12 mouse cellular contexts compared by ENCODE assay signal in genomic region chr1:189960481-189960880, GRCm38 (mm10). TPM values are rescaled to one million over a fixed set of nuclear protein-coding genes. Genes with fewer than 3 reads are reported as not detected.
DNase-seq lines count a peak whose midpoint lies in the region; ATAC-seq and TF ChIP-seq lines count a peak whose summit lies in the region.
"Had no signal": no experiment of that assay in that cellular context is flagged by ENCODE, and none has a peak within 500 bp of the region (broad histone marks: within the 10 kb centered on the region; RNA-seq: fewer than 3 reads in every experiment).

No protein-coding gene starts in this region.

- no peaks in the 10 kb centered on the region for H3K4me1 ChIP-seq in forebrain, postnatal 0 days (ENCODE audit: insufficient read depth)
- no peaks in the 10 kb centered on the region for H3K4me1 ChIP-seq in forebrain, embryonic 10.5 days
- no peaks in the 10 kb centered on the region for H3K4me1 ChIP-seq in kidney, embryonic 16.5 days (ENCODE audit: insufficient read depth, low read length)
- H3K4me1 ChIP-seq in midbrain, embryonic 15.5 days = no peaks in the 10 kb centered on the region
- H3K4me1 ChIP-seq in hindbrain, embryonic 10.5 days (replicated peaks) = no peaks in the 10 kb centered on the region
- H3K4me1 ChIP-seq: midbrain, embryonic 12.5 days had no signal

- TF ChIP-seq CTCF in forebrain, postnatal 0 days (IDR thresholded peaks at IDR 0.05; ENCODE audit: low read depth) = no peak

- ATAC-seq in forebrain, postnatal 0 days = peak; percentile 81
- no peak for ATAC-seq in kidney, embryonic 16.5 days (ENCODE audit: low FRiP score, low TSS enrichment)
- no peak for ATAC-seq in midbrain, embryonic 15.5 days (replicated peaks)
- ATAC-seq: liver, postnatal 0 days had no signal

- DNase-seq in forebrain, postnatal 0 days = peak; percentile 27
- DNase-seq in forebrain, embryonic 10.5 days (ENCODE audit: extremely low spot score, low spot score) = no peak
- DNase-seq in gastrocnemius, postnatal 14 days = peak; percentile 14
- peak; percentile 56 to 77 for DNase-seq in heart, postnatal 10 days
- DNase-seq in left cerebral cortex, postnatal 25 days (ENCODE audit: low spot score in 2 of 2) = peak; percentile 68 to 90
- DNase-seq in hindbrain, embryonic 10.5 days (ENCODE audit: low spot score) = no peak
- DNase-seq: adrenal gland, postnatal 25 days; cerebellum, postnatal 14 days; liver, postnatal 0 days had no signal

- no peaks in the 10 kb centered on the region for H3K36me3 ChIP-seq in forebrain, postnatal 0 days (ENCODE audit: insufficient read depth)
- H3K36me3 ChIP-seq in forebrain, embryonic 10.5 days (replicated peaks) = no peaks in the 10 kb centered on the region
- no peaks in the 10 kb centered on the region for H3K36me3 ChIP-seq in kidney, embryonic 16.5 days (ENCODE audit: insufficient read depth, low read length)
- no peaks in the 10 kb centered on the region for H3K36me3 ChIP-seq in midbrain, embryonic 15.5 days (replicated peaks)
- H3K36me3 ChIP-seq in hindbrain, embryonic 10.5 days = no peaks in the 10 kb centered on the region
- H3K36me3 ChIP-seq: midbrain, embryonic 12.5 days had no signal

- no peak overlapping the region for H3K9ac ChIP-seq in forebrain, postnatal 0 days
- no peak overlapping the region for H3K9ac ChIP-seq in kidney, embryonic 16.5 days (replicated peaks; ENCODE audit: low read length)
- no peak overlapping the region for H3K9ac ChIP-seq in midbrain, embryonic 15.5 days
- H3K9ac ChIP-seq: liver, postnatal 0 days; midbrain, embryonic 12.5 days had no signal

- no peaks in the 10 kb centered on the region for H3K9me3 ChIP-seq in forebrain, postnatal 0 days (ENCODE audit: low read length)
- H3K9me3 ChIP-seq in forebrain, embryonic 10.5 days = no peaks in the 10 kb centered on the region
- no peaks in the 10 kb centered on the region for H3K9me3 ChIP-seq in kidney, embryonic 16.5 days (ENCODE audit: low read length)
- H3K9me3 ChIP-seq in midbrain, embryonic 15.5 days = no peaks in the 10 kb centered on the region
- H3K9me3 ChIP-seq in hindbrain, embryonic 10.5 days = no peaks in the 10 kb centered on the region
- H3K9me3 ChIP-seq: midbrain, embryonic 12.5 days had no signal

- H3K4me2 ChIP-seq in forebrain, postnatal 0 days (ENCODE audit: low read depth) = no peak overlapping the region
- H3K4me2 ChIP-seq in kidney, embryonic 16.5 days (replicated peaks; ENCODE audit: low read depth, low read length) = no peak overlapping the region
- no peak overlapping the region for H3K4me2 ChIP-seq in midbrain, embryonic 15.5 days
- H3K4me2 ChIP-seq: midbrain, embryonic 12.5 days had no signal

- WGBS in forebrain, postnatal 0 days = 42% methylated on average over 5 of the region's 5 CpGs
- 69% methylated on average over 5 of the region's 5 CpGs for WGBS in forebrain, embryonic 10.5 days
- WGBS in kidney, embryonic 16.5 days = 61% methylated on average over 5 of the region's 5 CpGs
- 77% methylated on average over 5 of the region's 5 CpGs for WGBS in midbrain, embryonic 15.5 days
- 76% methylated on average over 5 of the region's 5 CpGs for WGBS in hindbrain, embryonic 10.5 days

- no peak overlapping the region for H3K4me3 ChIP-seq in forebrain, postnatal 0 days (ENCODE audit: low read depth, low read length)
- H3K4me3 ChIP-seq in forebrain, embryonic 10.5 days = no peak overlapping the region
- no peak overlapping the region for H3K4me3 ChIP-seq in kidney, embryonic 16.5 days (ENCODE audit: low read length)
- H3K4me3 ChIP-seq in midbrain, embryonic 15.5 days = no peak overlapping the region
- no peak overlapping the region for H3K4me3 ChIP-seq in hindbrain, embryonic 10.5 days
- H3K4me3 ChIP-seq: midbrain, embryonic 12.5 days had no signal

- H3K27ac ChIP-seq in forebrain, postnatal 0 days (ENCODE audit: low read depth, low read length) = no peak overlapping the region
- H3K27ac ChIP-seq in forebrain, embryonic 10.5 days = no peak overlapping the region
- H3K27ac ChIP-seq in kidney, embryonic 16.5 days (ENCODE audit: low read length) = no peak overlapping the region
- H3K27ac ChIP-seq in midbrain, embryonic 15.5 days = no peak overlapping the region
- no peak overlapping the region for H3K27ac ChIP-seq in hindbrain, embryonic 10.5 days
- H3K27ac ChIP-seq: midbrain, embryonic 12.5 days had no signal

- H3K27me3 ChIP-seq in forebrain, postnatal 0 days (ENCODE audit: insufficient read depth, low read length) = no peaks in the 10 kb centered on the region
- no peaks in the 10 kb centered on the region for H3K27me3 ChIP-seq in forebrain, embryonic 10.5 days (ENCODE audit: poor library complexity, severe bottlenecking)
- no peaks in the 10 kb centered on the region for H3K27me3 ChIP-seq in kidney, embryonic 16.5 days (ENCODE audit: insufficient read depth, low read length)
- H3K27me3 ChIP-seq in midbrain, embryonic 15.5 days (replicated peaks) = no peaks in the 10 kb centered on the region
- H3K27me3 ChIP-seq in hindbrain, embryonic 10.5 days (ENCODE audit: insufficient read depth, poor library complexity, severe bottlenecking) = no peaks in the 10 kb centered on the region
- H3K27me3 ChIP-seq: midbrain, embryonic 12.5 days had no signal

- intact Hi-C loops in gastrocnemius, postnatal 14 days (cut with DNase I; ENCODE audit: low total_unique reads) = no loop called here
- intact Hi-C loops in heart, postnatal 10 days (cut with DNase I) = loop anchor here (2.0 kb wide), 1 partner anchor 36 kb away; no protein-coding TSS in a partner anchor
- intact Hi-C loops in left cerebral cortex, postnatal 25 days (cut with DNase I) = loop anchor here (1.0 to 5.0 kb wide), 2 partner anchors 40 to 143 kb away; no protein-coding TSS in a partner anchor

RNA-seq across cellular contexts. Expression of gene Smyd2, which starts 38.3 kb away (rescaled TPM):
- total RNA-seq in forebrain, postnatal 0 days (2014; rRNA removed) = 75.9 and 87.2 TPM in 2 replicates
- 109 and 116 TPM in 2 replicates for polyA plus RNA-seq in forebrain, postnatal 0 days (2015; fragmentation: Nextera tagmentation; extraction: Ambion mirVana)
- 57.5 and 59.0 TPM in 2 replicates for polyA plus RNA-seq in forebrain, embryonic 10.5 days (2016; fragmentation: Nextera tagmentation; extraction: Ambion mirVana)
- total RNA-seq in gastrocnemius, postnatal 14 days (2021) = 100 to 1,000 TPM; 148 to 151 TPM
- 100 to 1,000 TPM; 166 to 180 TPM for total RNA-seq in heart, postnatal 10 days (2021)
- total RNA-seq in left cerebral cortex, postnatal 25 days (2021) = 100 to 1,000 TPM in 1 of 2 experiments, 10 to 100 TPM in 1; 96.3 to 104 TPM
- 87.6 and 89.7 TPM in 2 replicates for polyA plus RNA-seq in kidney, embryonic 16.5 days (2015; fragmentation: Nextera tagmentation; extraction: Ambion mirVana)
- polyA plus RNA-seq in midbrain, embryonic 15.5 days (2015; fragmentation: Nextera tagmentation; extraction: Ambion mirVana) = 71.3 and 71.8 TPM in 2 replicates
- polyA plus RNA-seq in hindbrain, embryonic 10.5 days (2016; fragmentation: Nextera tagmentation; extraction: Ambion mirVana) = 59.7 and 66.7 TPM in 2 replicates

Comparison
In these comparisons a context has a peak if more than half of its experiments do, and no peak if none do; other contexts are left out.
1. DNase-seq: peak in forebrain, postnatal 0 days (single experiment), gastrocnemius, postnatal 14 days (single experiment), heart, postnatal 10 days (2 of 2) and left cerebral cortex, postnatal 25 days (2 of 2); none in forebrain, embryonic 10.5 days (single experiment) and hindbrain, embryonic 10.5 days (single experiment).